Mouse (Mus musculus): ENCODE results near the gene Gm13119. TPM values are rescaled to one million over a fixed set of nuclear protein-coding genes. Genes with fewer than 3 reads are reported as not detected.

Gm13119 gene
- total and polyA plus RNA-seq, 2 experiments from 2014 or later = not detected

DNA sequence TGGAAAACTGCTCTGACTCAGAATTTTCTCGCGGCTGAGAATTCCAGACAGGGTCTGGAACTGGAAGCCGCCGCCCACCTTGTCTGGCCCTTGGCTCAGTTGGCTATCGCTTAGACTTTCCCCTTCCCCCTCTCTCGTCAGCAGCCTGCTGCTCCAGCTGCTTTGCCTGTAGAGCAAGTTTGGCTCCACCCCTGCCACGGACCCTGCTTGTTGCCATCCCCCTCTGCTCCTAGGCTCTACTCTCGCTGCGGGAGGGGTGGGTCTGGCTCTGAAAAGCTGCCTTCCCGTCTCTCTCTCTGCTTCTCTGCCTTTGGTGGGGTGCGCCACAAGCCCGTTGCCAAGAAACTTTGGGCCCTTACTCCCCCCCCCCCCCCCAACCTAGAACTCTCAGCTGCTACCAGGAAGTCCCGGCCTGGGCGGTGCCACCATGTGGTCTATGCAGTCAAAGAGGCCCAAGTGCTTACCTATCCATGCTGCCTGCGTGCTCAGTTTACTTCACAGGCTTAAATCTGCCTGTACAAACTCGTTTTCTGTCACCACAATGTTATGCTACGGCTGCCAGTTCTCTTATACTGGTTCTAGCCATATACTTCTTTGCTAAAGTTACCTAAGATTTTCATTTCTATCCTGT, 46.8 kb downstream of the Gm13119 start:
- WGBS = 11% methylated on average over 17 of the region's 17 CpGs

DNA sequence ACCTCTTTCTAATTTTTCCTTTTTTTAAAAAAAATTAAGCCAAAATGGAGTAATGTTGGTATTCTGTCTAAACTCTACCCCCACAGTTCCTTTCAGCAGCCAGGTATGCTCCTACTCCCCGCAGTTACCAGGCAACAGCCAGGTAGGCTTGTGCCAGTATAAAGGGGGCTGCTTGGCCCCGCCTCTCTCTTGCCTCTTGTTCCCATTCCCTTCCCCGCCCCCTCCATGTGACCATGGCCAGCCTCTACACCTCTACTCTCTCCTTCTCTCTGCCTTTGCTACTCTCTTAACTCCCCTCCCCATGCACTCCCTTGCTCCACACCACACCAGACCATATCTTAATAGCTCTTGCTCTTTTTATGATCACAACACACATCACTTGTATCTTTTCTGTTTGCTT, 48.5 kb downstream of the Gm13119 start:
- DNase-seq = no peak
- Histone ChIP-seq H3K9ac (no peak overlapping the region), H3K4me1 (ENCODE audit: insufficient read depth) (no peaks in the 10 kb centered on the region), H3K9me3 (ENCODE audit: low read length) (peaks cover 18% of the 10 kb centered on the region; the same call in 1 of the 2 replicates), H3K4me2 (ENCODE audit: low read depth) (no peak overlapping the region), H3K27ac (ENCODE audit: low read depth, low read length) (no peak overlapping the region), H3K36me3 (ENCODE audit: insufficient read depth) (no peaks in the 10 kb centered on the region), H3K27me3 (ENCODE audit: insufficient read depth, low read length) (no peaks in the 10 kb centered on the region), H3K4me3 (ENCODE audit: low read depth, low read length) (no peak overlapping the region)
- WGBS = 68% methylated on average over 3 of the region's 3 CpGs
- no peak for TF ChIP-seq CTCF (IDR thresholded peaks at IDR 0.05; ENCODE audit: low read depth)
- ATAC-seq = no peak

More for the DNA sequence above, 46.8 kb downstream of the Gm13119 start:
- Histone ChIP-seq H3K9ac (no peak overlapping the region), H3K9me3 (ENCODE audit: low read length) (peaks cover 15% of the 10 kb centered on the region; the same call in 1 of the 2 replicates), H3K36me3 (ENCODE audit: insufficient read depth) (no peaks in the 10 kb centered on the region), H3K27ac (ENCODE audit: low read depth, low read length) (no peak overlapping the region), H3K4me3 (ENCODE audit: low read depth, low read length) (no peak overlapping the region), H3K27me3 (ENCODE audit: insufficient read depth, low read length) (no peaks in the 10 kb centered on the region), H3K4me1 (ENCODE audit: insufficient read depth) (no peaks in the 10 kb centered on the region), H3K4me2 (ENCODE audit: low read depth) (no peak overlapping the region)
- ATAC-seq (no peak), DNase-seq (no peak)
- TF ChIP-seq CTCF (IDR thresholded peaks at IDR 0.05; ENCODE audit: low read depth) = no peak

DNA sequence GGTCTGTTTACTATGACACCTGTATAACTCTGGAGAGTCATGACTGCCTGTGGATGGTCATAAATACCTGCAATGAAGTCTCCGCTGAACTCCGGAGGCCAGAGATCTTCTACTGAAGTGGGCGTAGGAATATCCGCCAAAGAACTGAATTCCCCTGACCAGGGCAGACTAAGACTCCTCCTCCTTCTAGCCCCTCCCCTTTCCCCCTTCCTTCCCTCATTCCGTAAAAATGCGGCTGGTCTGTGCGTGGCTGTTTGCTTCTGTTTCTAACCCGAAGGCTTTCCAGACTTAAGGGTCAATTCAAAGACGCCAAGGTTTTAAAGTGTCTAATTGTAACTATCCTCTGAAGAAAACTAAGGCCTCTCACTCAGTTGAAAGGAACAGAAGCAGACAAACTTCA, 50.5 kb downstream of the Gm13119 start, which contains the start of gene Pramef12:
Gene Pramef12 (minus strand): TSS at position 175 of the 400 bp plus-strand sequence.
- Histone ChIP-seq H3K4me3 (ENCODE audit: low read depth, low read length) (no peak within 1 kb of the TSS), H3K27me3 (ENCODE audit: insufficient read depth, low read length) (no peaks in the 10 kb centered on the region), H3K9ac (no peak within 1 kb of the TSS), H3K4me2 (ENCODE audit: low read depth) (no peak within 1 kb of the TSS), H3K9me3 (ENCODE audit: low read length) (peaks cover 18% of the 10 kb centered on the region; the same call in 1 of the 2 replicates), H3K27ac (ENCODE audit: low read depth, low read length) (no peak within 1 kb of the TSS), H3K36me3 (ENCODE audit: insufficient read depth) (no peaks in the 10 kb centered on the region), H3K4me1 (ENCODE audit: insufficient read depth) (no peaks in the 10 kb centered on the region)
- no peak for DNase-seq
- 82% methylated on average over 9 of the region's 9 CpGs for WGBS
- no peak for TF ChIP-seq CTCF (IDR thresholded peaks at IDR 0.05; ENCODE audit: low read depth)
- ATAC-seq = no peak

Other genes with a start within 250 kb of the Gm13119 start
- not detected in 2 replicates for gene Oog3, start 195.3 kb upstream of the Gm13119 start, total RNA-seq (2014; rRNA removed)
- not detected in 2 replicates for gene Oog3, start 195.3 kb upstream of the Gm13119 start, polyA plus RNA-seq (2015; fragmentation: Nextera tagmentation; extraction: Ambion mirVana)
- not detected in 2 replicates for gene Oog2, start 167.2 kb upstream of the Gm13119 start, total RNA-seq (2014; rRNA removed)
- not detected in 2 replicates for gene Oog2, start 167.2 kb upstream of the Gm13119 start, polyA plus RNA-seq (2015; fragmentation: Nextera tagmentation; extraction: Ambion mirVana)
- not detected in 2 replicates for gene C87977, start 144.6 kb upstream of the Gm13119 start, total RNA-seq (2014; rRNA removed)
- not detected in 2 replicates for gene C87977, start 144.6 kb upstream of the Gm13119 start, polyA plus RNA-seq (2015; fragmentation: Nextera tagmentation; extraction: Ambion mirVana)
- not detected in 2 replicates for gene Pramel5, start 77.5 kb upstream of the Gm13119 start, total RNA-seq (2014; rRNA removed)
- gene Pramel5, start 77.5 kb upstream of the Gm13119 start, polyA plus RNA-seq (2015; fragmentation: Nextera tagmentation; extraction: Ambion mirVana) = not detected in 2 replicates
- not detected in 2 replicates for gene Gm13128, start 27.7 kb upstream of the Gm13119 start, total RNA-seq (2014; rRNA removed)
- gene Gm13128, start 27.7 kb upstream of the Gm13119 start, polyA plus RNA-seq (2015; fragmentation: Nextera tagmentation; extraction: Ambion mirVana) = not detected in 2 replicates
- gene Pramef20, start 20.0 kb downstream of the Gm13119 start, total RNA-seq (2014; rRNA removed) = not detected in 2 replicates
- not detected in 2 replicates for gene Pramef20, start 20.0 kb downstream of the Gm13119 start, polyA plus RNA-seq (2015; fragmentation: Nextera tagmentation; extraction: Ambion mirVana)
- not detected in 2 replicates for gene Pramef12, start 50.5 kb downstream of the Gm13119 start, total RNA-seq (2014; rRNA removed)
- gene Pramef12, start 50.5 kb downstream of the Gm13119 start, polyA plus RNA-seq (2015; fragmentation: Nextera tagmentation; extraction: Ambion mirVana) = not detected in 2 replicates
- gene 1700012P22Rik, start 80.8 kb downstream of the Gm13119 start, total RNA-seq (2014; rRNA removed) = not detected in 2 replicates
- not detected in 2 replicates for gene 1700012P22Rik, start 80.8 kb downstream of the Gm13119 start, polyA plus RNA-seq (2015; fragmentation: Nextera tagmentation; extraction: Ambion mirVana)
- gene Gm9944, start 95.4 kb downstream of the Gm13119 start, total RNA-seq (2014; rRNA removed) = not detected in 2 replicates
- gene Gm9944, start 95.4 kb downstream of the Gm13119 start, polyA plus RNA-seq (2015; fragmentation: Nextera tagmentation; extraction: Ambion mirVana) = not detected in 2 replicates
- not detected in 2 replicates for gene Aadacl3, start 105.8 kb downstream of the Gm13119 start, total RNA-seq (2014; rRNA removed)
- gene Aadacl3, start 105.8 kb downstream of the Gm13119 start, polyA plus RNA-seq (2015; fragmentation: Nextera tagmentation; extraction: Ambion mirVana) = not detected in 2 replicates
- gene 9430007A20Rik, start 161.9 kb downstream of the Gm13119 start, total RNA-seq (2014; rRNA removed) = not detected in 2 replicates
- gene 9430007A20Rik, start 161.9 kb downstream of the Gm13119 start, polyA plus RNA-seq (2015; fragmentation: Nextera tagmentation; extraction: Ambion mirVana) = not detected in 2 replicates
- not detected in 2 replicates for gene Gm13124, start 207.2 kb downstream of the Gm13119 start, total RNA-seq (2014; rRNA removed)
- not detected in 2 replicates for gene Gm13124, start 207.2 kb downstream of the Gm13119 start, polyA plus RNA-seq (2015; fragmentation: Nextera tagmentation; extraction: Ambion mirVana)

All from forebrain, postnatal 0 days (tissue).